Comparison of ENCODE assay signal across 22 mouse cellular contexts in genomic region chr6:83906659-83907058, GRCm38 (mm10). TPM values are rescaled to one million over a fixed set of nuclear protein-coding genes. Genes with fewer than 3 reads are reported as not detected.
DNase-seq lines count a peak whose midpoint lies in the region; ATAC-seq and TF ChIP-seq lines count a peak whose summit lies in the region.
"Had no signal": no experiment of that assay in that cellular context is flagged by ENCODE, and none has a peak within 500 bp of the region (broad histone marks: within the 10 kb centered on the region; RNA-seq: fewer than 3 reads in every experiment).

No protein-coding gene starts in this region.

- no peak overlapping the region for H3K4me2 ChIP-seq in CH12.LX (ENCODE audit: insufficient read depth, low read depth, poor library complexity, severe bottlenecking)
- H3K4me2 ChIP-seq: heart, embryonic 11.5 days; heart, embryonic 15.5 days; hindbrain, embryonic 14.5 days had no signal

- in situ Hi-C loops in CH12.LX (cut with MboI; ENCODE audit: low pct_ligation_motif_present, low pct_unique_long_range_greater_than_20kb, low sequenced_read_pairs), result no loop called here

- H3K79me2 ChIP-seq in CH12.LX (replicated peaks; ENCODE audit: control insufficient read depth, extremely low read depth, insufficient read depth, poor library complexity, severe bottlenecking), result no peaks in the 10 kb centered on the region

- peaks cover 3 to 16% of the 10 kb centered on the region in 2 experiments; a peak in 2 of 4 replicates for H3K4me1 ChIP-seq in CH12.LX (ENCODE audit: control insufficient read depth in 1 of 2, insufficient read depth in 2 of 2)
- H3K4me1 ChIP-seq: embryonic facial prominence, embryonic 10.5 days; heart, embryonic 15.5 days; hindbrain, embryonic 10.5 days had no signal

- TF ChIP-seq POLR2A in CH12.LX (IDR thresholded peaks at IDR 0.05; ENCODE audit: low read depth, low read length), result no peak

- H3K27ac ChIP-seq in CH12.LX (ENCODE audit: insufficient read depth, low read depth), result no peak overlapping the region
- H3K27ac ChIP-seq in left cerebral cortex, adult 2 months, result no peak overlapping the region
- H3K27ac ChIP-seq: embryonic facial prominence, embryonic 10.5 days; forebrain, embryonic 10.5 days; gastrocnemius, adult 2 months; heart, adult 2 months; heart, embryonic 15.5 days; hindbrain, embryonic 10.5 days; hindbrain, embryonic 14.5 days had no signal

- no peaks in the 10 kb centered on the region for H3K9me3 ChIP-seq in CH12.LX (replicated peaks; ENCODE audit: low read length)
- H3K9me3 ChIP-seq: embryonic facial prominence, embryonic 10.5 days; forebrain, embryonic 10.5 days; heart, embryonic 15.5 days; hindbrain, embryonic 10.5 days had no signal

- H3K27me3 ChIP-seq in CH12.LX (replicated peaks), result no peaks in the 10 kb centered on the region
- H3K27me3 ChIP-seq: heart, embryonic 15.5 days had no signal

- peak; percentile 69; the same call in 1 of the 2 replicates for ATAC-seq in common myeloid progenitor, adult 5-6 weeks (replicated peaks; ENCODE audit: low read depth, poor library complexity, severe bottlenecking)
- peak; percentile 61; the same call in 1 of the 2 replicates for ATAC-seq in monocyte, adult 5-6 weeks (replicated peaks; ENCODE audit: insufficient number of reproducible peaks, low FRiP score, low TSS enrichment, poor library complexity, severe bottlenecking)
- ATAC-seq in erythroid progenitor cell, adult 5-6 weeks (replicated peaks; ENCODE audit: low FRiP score, poor library complexity, severe bottlenecking), result no peak
- ATAC-seq: forebrain, embryonic 14.5 days; intestine, postnatal 0 days had no signal

- dilution Hi-C loops in CH12.LX (cut with MboI; ENCODE audit: extremely low pct_ligation_motif_present, extremely low pct_unique_long_range_greater_than_20kb, low sequenced_read_pairs), result no loop called here

- no peaks in the 10 kb centered on the region for H3K36me3 ChIP-seq in CH12.LX (replicated peaks in 1 of 2; ENCODE audit: control insufficient read depth in 1 of 2, insufficient read depth in 1 of 2, low read length in 1 of 2)
- H3K36me3 ChIP-seq: embryonic facial prominence, embryonic 10.5 days; forebrain, embryonic 10.5 days; heart, embryonic 15.5 days; hindbrain, embryonic 10.5 days had no signal

- DNase-seq in CH12.LX (ENCODE audit: extremely low read depth) (peak; percentile 49), liver (no peak)
- DNase-seq in left cerebral cortex, adult 2 months (ENCODE audit: extremely low spot score in 1 of 2, low spot score in 2 of 2), result no peak
- DNase-seq: adrenal gland, postnatal 14 days; cerebellum, adult 11-12 months; cerebellum, adult 9-11 months; cerebellum, postnatal 36 days; gastrocnemius, adult 2 months; gastrocnemius, postnatal 36 days; heart, adult 2 months; heart, postnatal 14 days had no signal

- TF ChIP-seq EP300 in CH12.LX (IDR thresholded peaks at IDR 0.05; ENCODE audit: low read length), result peak; percentile 60

- TF ChIP-seq CTCF in CH12.LX (conservative IDR thresholded peaks at IDR 0.05 in 1 of 2, IDR thresholded peaks at IDR 0.05 in 1 of 2; ENCODE audit: low read depth in 2 of 2, low read length in 2 of 2), result no peak
- no peak for TF ChIP-seq CTCF in left cerebral cortex, adult 2 months (IDR thresholded peaks at IDR 0.05)

- intact Hi-C loops in left cerebral cortex, adult 2 months (cut with DNase I), result no loop called here

- no peak overlapping the region for H3K9ac ChIP-seq in CH12.LX (ENCODE audit: insufficient read depth, low read depth)
- H3K9ac ChIP-seq: heart, embryonic 15.5 days; hindbrain, embryonic 14.5 days had no signal

- no peak overlapping the region for H3K4me3 ChIP-seq in CH12.LX (replicated peaks in 1 of 3; ENCODE audit: low read depth in 2 of 3, low read length in 2 of 3, poor library complexity in 1 of 3)
- no peak overlapping the region for H3K4me3 ChIP-seq in left cerebral cortex, adult 2 months
- H3K4me3 ChIP-seq: embryonic facial prominence, embryonic 10.5 days; forebrain, embryonic 10.5 days; gastrocnemius, adult 2 months; heart, adult 2 months; heart, embryonic 15.5 days; hindbrain, embryonic 10.5 days had no signal

- no peak for TF ChIP-seq RAD21 in CH12.LX (IDR thresholded peaks at IDR 0.05; ENCODE audit: low read depth, low read length)

TF ChIP-seq in CH12.LX, 34 proteins besides CTCF, POLR2A, EP300 and RAD21:
- TF ChIP-seq IRF4 (IDR thresholded peaks at IDR 0.05; ENCODE audit: low read depth, low read length), result 0 out of 2 replicates have a peak, but pooled peaks have one; percentile 33
- no peak for TF ChIP-seq USF1 (IDR thresholded peaks at IDR 0.05; ENCODE audit: low read depth, low read length)
- TF ChIP-seq TBP (conservative IDR thresholded peaks at IDR 0.05; ENCODE audit: low read depth, low read length), result no peak
- peak; percentile 56; the same call in 1 of the 2 replicates for TF ChIP-seq CHD2 (IDR thresholded peaks at IDR 0.05; ENCODE audit: low read length)

RNA-seq across cellular contexts. Expression of gene Zfp638, which starts 39.8 kb away (rescaled TPM):
- total RNA-seq in CH12.LX (2012; rRNA removed) (48.0 and 57.7 TPM in 2 replicates), CH12.LX (2014; rRNA removed) (57.3 and 85.0 TPM in 2 replicates)
- 42.1 and 51.3 TPM in 2 replicates for polyA plus RNA-seq in CH12.LX (2012; ENCODE audit: insufficient read length, low read depth)
- total RNA-seq in common myeloid progenitor, adult 5-6 weeks (2017), result 139 and 144 TPM in 2 replicates
- total RNA-seq in monocyte, adult 5-6 weeks (2017), result 186 to 334 TPM (median 275 TPM) in 3 replicates
- 51.6 and 71.0 TPM in 2 replicates for total RNA-seq in erythroid progenitor cell, adult 5-6 weeks (2015; ENCODE audit: low replicate concordance)
- total RNA-seq in erythroid progenitor cell, adult 5-6 weeks (2017; ENCODE audit: low replicate concordance), result 62.9 and 115 TPM in 2 replicates
- 100 to 1,000 TPM; 132 to 134 TPM for total RNA-seq in left cerebral cortex, adult 2 months (2021)
